Mouse (Mus musculus): ENCODE data around the gene Kif2a. TPM values are rescaled to one million over a fixed set of nuclear protein-coding genes. Genes with fewer than 3 reads are reported as not detected.

Kif2a gene
- total and polyA plus RNA-seq, 3 experiments, result 18.0 to 310 (median 135) TPM

GRCm38 (mm10) chr13:107042551-107042950, 20.6 kb upstream of the Kif2a start:
- DNase-seq (ENCODE audit: low read depth, low spot score), result no peak
- Histone ChIP-seq H3K4me1 (ENCODE audit: control insufficient read depth in 1 of 2, insufficient read depth in 2 of 2, low read length in 2 of 2) (peaks cover 2 to 7% of the 10 kb centered on the region in 2 experiments; a peak in 3 of 4 replicates), H3K9ac (ENCODE audit: control insufficient read depth, low read depth, low read length, poor library complexity, severe bottlenecking) (no peak overlapping the region), H3K27ac (ENCODE audit: control insufficient read depth, low read depth, low read length) (no peak overlapping the region), H3K27me3 (ENCODE audit: control insufficient read depth in 1 of 2, insufficient read depth in 2 of 2, low read length in 2 of 2) (no peaks in the 10 kb centered on the region), H3K9me3 (replicated peaks; ENCODE audit: insufficient read depth, low read length) (no peaks in the 10 kb centered on the region), H3K4me3 (ENCODE audit: control insufficient read depth in 1 of 2, insufficient read depth in 1 of 2, low read depth in 2 of 2, low read length in 2 of 2) (no peak overlapping the region), H3K36me3 (ENCODE audit: control insufficient read depth in 1 of 2, insufficient read depth in 2 of 2, low read length in 2 of 2) (peaks cover 0 to 11% of the 10 kb centered on the region in 2 experiments; a peak in 2 of 4 replicates), H3K79me2 (ENCODE audit: control insufficient read depth, insufficient read depth, low read length, poor library complexity) (no peaks in the 10 kb centered on the region)
- TF ChIP-seq ZNF384 (IDR thresholded peaks at IDR 0.05; ENCODE audit: low read depth, low read length) (no peak), POLR2AphosphoS5 (IDR thresholded peaks at IDR 0.05; ENCODE audit: borderline replicate concordance, low read depth, low read length) (no peak), ZC3H11A (IDR thresholded peaks at IDR 0.05; ENCODE audit: low read depth, low read length) (no peak), MEF2A (IDR thresholded peaks at IDR 0.05; ENCODE audit: extremely low read depth, insufficient replicate concordance, low read depth, low read length, poor library complexity, severe bottlenecking) (no peak), RAD21 (IDR thresholded peaks at IDR 0.05; ENCODE audit: low read depth, low read length) (no peak), MXI1 (IDR thresholded peaks at IDR 0.05; ENCODE audit: low read depth, low read length) (no peak), MAFK (IDR thresholded peaks at IDR 0.05; ENCODE audit: borderline replicate concordance, low read depth, low read length) (no peak), E2F4 (IDR thresholded peaks at IDR 0.05; ENCODE audit: borderline replicate concordance, low read depth, low read length) (no peak)

- Histone ChIP-seq H3K4me1 (ENCODE audit: control insufficient read depth in 1 of 2, insufficient read depth in 2 of 2, low read length in 2 of 2) (peaks cover 2 to 23% of the 10 kb centered on the region in 2 experiments; a peak in 3 of 4 replicates), H3K36me3 (ENCODE audit: control insufficient read depth in 1 of 2, insufficient read depth in 2 of 2, low read length in 2 of 2) (peaks cover 0 to 31% of the 10 kb centered on the region in 2 experiments; a peak in 2 of 4 replicates), H3K79me2 (ENCODE audit: control insufficient read depth, insufficient read depth, low read length, poor library complexity) (no peaks in the 10 kb centered on the region; the same call in 1 of the 2 replicates), H3K4me3 (ENCODE audit: control insufficient read depth in 1 of 2, insufficient read depth in 1 of 2, low read depth in 2 of 2, low read length in 2 of 2) (no peak overlapping the region), H3K9me3 (replicated peaks; ENCODE audit: insufficient read depth, low read length) (no peaks in the 10 kb centered on the region), H3K27me3 (ENCODE audit: control insufficient read depth in 1 of 2, insufficient read depth in 2 of 2, low read length in 2 of 2) (no peaks in the 10 kb centered on the region), H3K27ac (ENCODE audit: control insufficient read depth, low read depth, low read length) (no peak overlapping the region), H3K9ac (ENCODE audit: control insufficient read depth, low read depth, low read length, poor library complexity, severe bottlenecking) (no peak overlapping the region)
- no peak for TF ChIP-seq KAT2A (conservative IDR thresholded peaks at IDR 0.05; ENCODE audit: low read depth, low read length)
- no peak for TF ChIP-seq ETS1 (IDR thresholded peaks at IDR 0.05; ENCODE audit: low read depth, low read length)
- no peak for TF ChIP-seq NRF1 (IDR thresholded peaks at IDR 0.05; ENCODE audit: insufficient read depth, low read depth, low read length, poor library complexity, severe bottlenecking)
- TF ChIP-seq ZKSCAN1 (IDR thresholded peaks at IDR 0.05; ENCODE audit: low read depth, low read length), result no peak
- TF ChIP-seq ZMIZ1 (IDR thresholded peaks at IDR 0.05; ENCODE audit: low read depth, low read length), result no peak
- TF ChIP-seq MAZ (IDR thresholded peaks at IDR 0.05; ENCODE audit: low read depth, low read length), result no peak
- no peak for TF ChIP-seq NELFE (IDR thresholded peaks at IDR 0.05; ENCODE audit: low read depth, low read length)
- TF ChIP-seq HCFC1 (IDR thresholded peaks at IDR 0.05; ENCODE audit: low read depth, low read length), result no peak
- no peak for TF ChIP-seq EP300 (IDR thresholded peaks at IDR 0.05; ENCODE audit: low read depth in 1 of 2, low read length in 2 of 2)
- no peak for TF ChIP-seq MEF2A (IDR thresholded peaks at IDR 0.05; ENCODE audit: extremely low read depth, insufficient replicate concordance, low read depth, low read length, poor library complexity, severe bottlenecking)
- TF ChIP-seq RCOR1 (IDR thresholded peaks at IDR 0.05; ENCODE audit: low read depth, low read length), result no peak
- TF ChIP-seq JUND (IDR thresholded peaks at IDR 0.05; ENCODE audit: low read depth, low read length), result no peak
- TF ChIP-seq CHD1 (IDR thresholded peaks at IDR 0.05; ENCODE audit: low read depth, low read length), result no peak
- no peak for DNase-seq (ENCODE audit: low read depth, low spot score)
Observed at GRCm38 (mm10) chr13:107039493-107039892, 17.6 kb upstream of the Kif2a start.

All from MEL (cell line).